Comparison of ENCODE assay signal across 26 mouse cellular contexts in the genomic region with DNA sequence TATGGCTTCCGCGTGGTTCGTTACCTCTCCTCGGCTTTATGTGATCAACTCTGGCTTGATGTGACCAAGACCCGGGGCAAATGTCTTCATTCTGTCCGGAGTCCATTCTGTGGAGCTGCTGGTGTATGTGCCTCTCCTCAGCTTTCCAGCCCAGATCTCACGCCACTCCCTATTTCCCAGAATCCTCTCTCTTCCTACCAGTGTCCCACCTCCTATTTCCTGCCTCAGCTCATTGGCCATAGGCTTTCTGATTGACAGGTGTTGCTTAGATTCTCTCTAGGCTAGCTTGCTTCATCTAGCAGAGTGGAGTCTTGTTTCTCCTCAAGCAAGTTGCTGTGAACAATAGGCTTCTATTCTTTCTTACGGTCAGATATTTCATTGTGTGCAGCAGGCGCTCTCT. TPM values are rescaled to one million over a fixed set of nuclear protein-coding genes. Genes with fewer than 3 reads are reported as not detected.
DNase-seq lines count a peak whose midpoint lies in the region; ATAC-seq and TF ChIP-seq lines count a peak whose summit lies in the region.
"Had no signal": no experiment of that assay in that cellular context is flagged by ENCODE, and none has a peak within 500 bp of the region (broad histone marks: within the 10 kb centered on the region; RNA-seq: fewer than 3 reads in every experiment).

No protein-coding gene starts in this region.

- TF ChIP-seq EP300 in heart, postnatal 0 days (IDR thresholded peaks at IDR 0.05; ENCODE audit: low read depth): no peak

- H3K9ac ChIP-seq in heart, postnatal 0 days (replicated peaks; ENCODE audit: low read depth, low read length): no peak overlapping the region
- peak overlapping the region; percentile 73; the same call in 1 of the 2 replicates for H3K9ac ChIP-seq in ES-E14 (ENCODE audit: insufficient read depth, low read depth, low read length, poor library complexity, severe bottlenecking)
- H3K9ac ChIP-seq: embryonic facial prominence, embryonic 13.5 days; forebrain, embryonic 12.5 days; hindbrain, embryonic 15.5 days; limb, embryonic 12.5 days; liver, postnatal 0 days; neural tube, embryonic 15.5 days had no signal

- 0 out of 2 replicates have a peak overlapping the region, but pooled peaks have one; percentile 9 for H3K4me3 ChIP-seq in heart, postnatal 0 days (ENCODE audit: low read depth, low read length)
- H3K4me3 ChIP-seq in E14TG2a.4 (replicated peaks; ENCODE audit: low read length) (peak overlapping the region; percentile 72), ES-E14 (ENCODE audit: insufficient read depth in 1 of 2, low read depth in 1 of 2, low read length in 2 of 2, poor library complexity in 1 of 2, severe bottlenecking in 1 of 2) (peak overlapping the region; percentile 70)
- H3K4me3 ChIP-seq: embryonic facial prominence, embryonic 13.5 days; erythroblast, embryonic 14.5 days; forebrain, embryonic 12.5 days; heart, embryonic 10.5 days; hindbrain, embryonic 15.5 days; limb, embryonic 12.5 days; neural tube, embryonic 15.5 days had no signal

- 82% methylated on average over 9 of the region's 9 CpGs for WGBS in heart, postnatal 0 days

- in situ Hi-C loops in ES-E14 (cut with MboI; ENCODE audit: low sequenced_read_pairs in 2 of 2, unreplicated experiment in 2 of 2): loop anchor here in 1 of 2 experiments (10.0 to 25.0 kb wide), 2 partner anchors 305 to 548 kb away; no protein-coding TSS in a partner anchor

- no peak for DNase-seq in heart, postnatal 0 days (ENCODE audit: low spot score)
- DNase-seq in heart, postnatal 36 days: no peak
- no peak for DNase-seq in ES-E14 (ENCODE audit: low read depth, low spot score)
- peak; percentile 54 for DNase-seq in lung, postnatal 36 days
- DNase-seq in layer of hippocampus, postnatal 36 days: no peak
- DNase-seq in thymus, postnatal 36 days: no peak
- DNase-seq: adrenal gland, postnatal 10 days; cerebellum, adult 8-10 months; cerebellum, postnatal 36 days; embryo, embryonic 11 days; heart, postnatal 10 days; kidney, adult 2 months; liver, postnatal 0 days had no signal

- no peaks in the 10 kb centered on the region for H3K27me3 ChIP-seq in heart, postnatal 0 days (ENCODE audit: control insufficient read depth, insufficient read depth, low read length)
- H3K27me3 ChIP-seq in E14TG2a.4 (ENCODE audit: insufficient read depth, low read length): no peaks in the 10 kb centered on the region
- H3K27me3 ChIP-seq: embryonic facial prominence, embryonic 13.5 days; forebrain, embryonic 12.5 days; hindbrain, embryonic 15.5 days; limb, embryonic 12.5 days; neural tube, embryonic 15.5 days had no signal

- ATAC-seq in heart, postnatal 0 days (ENCODE audit: insufficient read depth, low read depth): no peak
- ATAC-seq: liver, postnatal 0 days had no signal

- H3K27ac ChIP-seq in heart, postnatal 0 days (ENCODE audit: low read depth): no peak overlapping the region
- H3K27ac ChIP-seq in ES-E14 (ENCODE audit: insufficient read depth, low read depth, low read length, poor library complexity, severe bottlenecking): no peak overlapping the region; the same call in 1 of the 2 replicates
- H3K27ac ChIP-seq: embryonic facial prominence, embryonic 13.5 days; forebrain, embryonic 12.5 days; heart, embryonic 10.5 days; hindbrain, embryonic 15.5 days; kidney, postnatal 0 days; limb, embryonic 12.5 days; neural tube, embryonic 15.5 days; stomach, postnatal 0 days had no signal

- TF ChIP-seq CTCF in heart, postnatal 0 days (IDR thresholded peaks at IDR 0.05; ENCODE audit: low read depth): no peak
- no peak for TF ChIP-seq CTCF in E14TG2a.4 (conservative IDR thresholded peaks at IDR 0.05; ENCODE audit: low read length)

- no peaks in the 10 kb centered on the region for H3K9me3 ChIP-seq in heart, postnatal 0 days (replicated peaks; ENCODE audit: control insufficient read depth, low read length)
- H3K9me3 ChIP-seq in E14TG2a.4 (ENCODE audit: low read length): no peaks in the 10 kb centered on the region
- no peaks in the 10 kb centered on the region for H3K9me3 ChIP-seq in ES-E14 (ENCODE audit: control insufficient read depth, insufficient read depth, low read depth, low read length)
- H3K9me3 ChIP-seq: embryonic facial prominence, embryonic 13.5 days; forebrain, embryonic 12.5 days; heart, embryonic 10.5 days; hindbrain, embryonic 15.5 days; limb, embryonic 12.5 days; neural tube, embryonic 15.5 days had no signal

- H3K4me1 ChIP-seq in heart, postnatal 0 days (ENCODE audit: control insufficient read depth, insufficient read depth): no peaks in the 10 kb centered on the region
- H3K4me1 ChIP-seq in E14TG2a.4 (replicated peaks; ENCODE audit: low read depth, low read length): peaks cover 37% of the 10 kb centered on the region
- H3K4me1 ChIP-seq in ES-E14 (ENCODE audit: control insufficient read depth in 2 of 2, insufficient read depth in 2 of 2, low read length in 2 of 2, poor library complexity in 1 of 2): peaks cover 0 to 4% of the 10 kb centered on the region in 2 experiments; a peak in 1 of 4 replicates
- H3K4me1 ChIP-seq: embryonic facial prominence, embryonic 13.5 days; heart, embryonic 10.5 days; hindbrain, embryonic 15.5 days; limb, embryonic 12.5 days; neural tube, embryonic 15.5 days had no signal

- H3K36me3 ChIP-seq in heart, postnatal 0 days (replicated peaks; ENCODE audit: control insufficient read depth, insufficient read depth, low read length): peaks cover 7% of the 10 kb centered on the region; the same call in 1 of the 2 replicates
- H3K36me3 ChIP-seq in E14TG2a.4 (ENCODE audit: insufficient read depth, low read length): peaks cover 41% of the 10 kb centered on the region
- peaks cover 19% of the 10 kb centered on the region for H3K36me3 ChIP-seq in ES-E14 (ENCODE audit: control insufficient read depth, insufficient read depth, low read length, poor library complexity, severe bottlenecking)

- H3K4me2 ChIP-seq in heart, postnatal 0 days (ENCODE audit: low read depth, low read length): peak overlapping the region; percentile 9; the same call in 1 of the 2 replicates
- H3K4me2 ChIP-seq: embryonic facial prominence, embryonic 13.5 days; forebrain, embryonic 12.5 days; hindbrain, embryonic 15.5 days; limb, embryonic 12.5 days; liver, embryonic 11.5 days; midbrain, embryonic 11.5 days; neural tube, embryonic 15.5 days had no signal

- intact Hi-C loops in heart, postnatal 36 days (cut with DNase I): no loop called here

TF ChIP-seq in ES-E14, 5 proteins besides CTCF, POLR2A, EP300 and RAD21:
- no peak for TF ChIP-seq ZNF384 (IDR thresholded peaks at IDR 0.05; ENCODE audit: low read depth, low read length)
- TF ChIP-seq MAFK (IDR thresholded peaks at IDR 0.05; ENCODE audit: insufficient read depth, low read depth, low read length): no peak
- no peak for TF ChIP-seq CHD2 (IDR thresholded peaks at IDR 0.05; ENCODE audit: low read depth, low read length)
- TF ChIP-seq ZC3H11A (IDR thresholded peaks at IDR 0.05; ENCODE audit: borderline replicate concordance, low read depth, low read length): no peak
- no peak for TF ChIP-seq HCFC1 (IDR thresholded peaks at IDR 0.05; ENCODE audit: borderline replicate concordance, insufficient read depth, low read length)

RNA-seq across cellular contexts. Expression of a gene that starts 13.9 kb away (rescaled TPM):
- total RNA-seq in heart, postnatal 0 days (2014; rRNA removed; ENCODE audit: low replicate concordance): 97.4 and 108 TPM in 2 replicates
- polyA plus RNA-seq in heart, postnatal 0 days (2015; fragmentation: Nextera tagmentation; extraction: Ambion mirVana): 56.7 and 69.9 TPM in 2 replicates
- 1 to 10 TPM; 8.5 to 8.8 TPM for total RNA-seq in heart, postnatal 36 days (2021)
- total RNA-seq in ES-E14 (2012; rRNA removed): 190 and 263 TPM in 2 replicates
- 100 to 1,000 TPM; 825 to 952 TPM for total RNA-seq in layer of hippocampus, postnatal 36 days (2021)
- polyA plus RNA-seq: erythroblast, embryonic 14.5 days had no signal

RNA-seq across cellular contexts. Expression of a gene that starts 55.8 kb away (rescaled TPM):
- total RNA-seq in heart, postnatal 0 days (2014; rRNA removed; ENCODE audit: low replicate concordance): 30.0 and 33.8 TPM in 2 replicates
- 19.0 and 21.1 TPM in 2 replicates for polyA plus RNA-seq in heart, postnatal 0 days (2015; fragmentation: Nextera tagmentation; extraction: Ambion mirVana)
- 100 to 1,000 TPM; 238 to 297 TPM for total RNA-seq in heart, postnatal 36 days (2021)
- total RNA-seq in ES-E14 (2012; rRNA removed): 7.5 and 7.6 TPM in 2 replicates
- total RNA-seq in layer of hippocampus, postnatal 36 days (2021): 100 to 1,000 TPM; 119 to 142 TPM
- total RNA-seq: megakaryocyte progenitor cell, adult 5-6 weeks had no signal
- polyA plus RNA-seq: erythroblast, embryonic 14.5 days had no signal

Comparison
In these comparisons a context has a peak if more than half of its experiments do, and no peak if none do; other contexts are left out.
1. RNA of a gene that starts 13.9 kb away (total RNA-seq): 825 to 952 TPM in layer of hippocampus, postnatal 36 days, 190 to 263 TPM in ES-E14 and 97.4 to 108 TPM in heart, postnatal 0 days; 8.5 to 8.8 TPM in heart, postnatal 36 days; every median in the first group is over 10 times any median in the second.
2. H3K4me3 ChIP-seq: peak in every context shown above with its lines; median percentile 72 in E14TG2a.4; 70 in ES-E14; 9 in heart, postnatal 0 days.